Mouse (Mus musculus): Measurements from ENCODE around the gene Pgam5.

The Pgam5 gene

DNA sequence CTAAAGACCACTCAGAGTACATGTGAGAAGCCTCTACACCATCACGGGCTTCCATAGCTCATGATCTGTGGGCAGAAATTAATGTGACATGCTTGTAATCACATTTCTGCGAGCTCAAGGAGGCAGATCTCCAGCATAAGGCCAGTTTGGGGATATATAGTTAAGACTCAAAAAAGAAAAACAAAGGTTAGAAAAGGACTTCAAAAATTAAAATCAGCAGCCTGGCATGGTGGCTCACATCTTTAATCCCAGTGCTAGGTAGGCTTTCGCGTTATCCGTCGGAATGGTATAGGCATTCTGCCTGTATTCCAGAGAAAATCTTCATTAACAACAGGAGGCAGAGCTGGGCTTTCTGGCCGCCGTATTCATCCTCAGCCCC is 39.3 kb downstream of the Pgam5 start:
- DNase-seq (ENCODE audit: low read depth), result no peak

DNA sequence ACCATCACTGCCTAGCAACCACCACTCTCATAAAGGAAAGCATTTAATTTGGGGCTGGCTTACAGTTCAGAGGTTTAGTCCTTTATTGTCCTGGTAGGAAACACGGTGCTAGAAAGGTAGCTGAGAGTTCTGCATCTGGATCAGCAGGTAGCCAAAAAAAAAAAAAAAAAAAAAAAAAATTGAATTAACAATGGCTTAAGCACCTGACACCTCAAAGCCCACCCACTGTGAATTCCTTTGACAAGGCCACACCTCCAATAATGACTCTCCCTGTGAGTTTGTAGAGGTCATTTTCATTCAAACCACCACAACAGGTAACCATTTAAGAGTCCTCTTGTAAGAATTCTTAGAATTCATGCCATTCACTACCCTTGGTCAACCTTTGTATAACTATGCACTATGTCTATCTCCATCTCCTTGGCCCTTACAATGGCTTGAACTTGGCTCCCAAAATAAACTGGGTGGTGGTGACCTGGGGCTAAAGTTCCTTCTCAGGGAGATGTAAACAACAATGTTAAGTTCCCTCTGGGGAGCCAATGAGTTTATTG is 42.3 kb downstream of the Pgam5 start:
- no peak for DNase-seq (ENCODE audit: low read depth)

DNA sequence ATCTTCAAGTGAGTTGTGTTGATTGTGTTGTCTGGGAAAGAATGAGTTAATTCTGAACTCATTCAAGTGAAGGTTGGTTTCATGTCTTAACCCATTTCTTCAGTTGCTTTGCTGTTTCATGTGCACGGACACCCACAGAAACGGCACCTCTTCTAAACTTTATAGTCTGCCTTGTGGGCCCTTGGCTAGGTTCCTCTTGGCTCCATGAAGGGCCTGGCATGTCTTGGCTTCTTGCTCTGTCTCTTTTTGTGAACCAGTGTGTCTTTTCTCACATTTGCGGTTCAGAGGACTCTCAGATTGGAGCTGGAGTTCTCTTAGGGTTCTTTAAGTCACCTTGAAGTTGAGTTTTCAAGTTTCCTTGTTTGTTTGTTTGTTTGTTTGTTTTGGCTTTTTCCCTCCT is 44.7 kb downstream of the Pgam5 start:
- no peak for DNase-seq (ENCODE audit: low read depth)

DNA sequence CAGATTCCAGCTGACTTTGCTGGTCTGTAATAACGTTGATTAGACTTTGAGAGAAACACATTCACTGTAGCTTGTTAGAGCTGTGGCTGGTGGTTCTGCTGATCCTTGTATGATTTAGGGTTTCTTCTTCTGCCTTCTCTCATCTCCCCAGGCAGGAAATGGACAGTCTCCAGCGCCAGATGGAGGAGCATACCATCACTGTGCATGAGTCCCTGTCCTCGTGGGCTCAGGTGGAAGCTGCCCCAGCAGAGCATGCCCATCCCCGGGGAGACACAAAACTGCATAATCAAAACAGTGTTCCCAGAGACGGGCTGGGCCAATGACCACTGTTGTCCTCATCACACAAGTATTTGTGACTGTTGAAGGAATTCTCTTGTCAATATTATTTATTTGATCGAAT is 47.0 kb downstream of the Pgam5 start:
- no peak for DNase-seq (ENCODE audit: low read depth)

DNA sequence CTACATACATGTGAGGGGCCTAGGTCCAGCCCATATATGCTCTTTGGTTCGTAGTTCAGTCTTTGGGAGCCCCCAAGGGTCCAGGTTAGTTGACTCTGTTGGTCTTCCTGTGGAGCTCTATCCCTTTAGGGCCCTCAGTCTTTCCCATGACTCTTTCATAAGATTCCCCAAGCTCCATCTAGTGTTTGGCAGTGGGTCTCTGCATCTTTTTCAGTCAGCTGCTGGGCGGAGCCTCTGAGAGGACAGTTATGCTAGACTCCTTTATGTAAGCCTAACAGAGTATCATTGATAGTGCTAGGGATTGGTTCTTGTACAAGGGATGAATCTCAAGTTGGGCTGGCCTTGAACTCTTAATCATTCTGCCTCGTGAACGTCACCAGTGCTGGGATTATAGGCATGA is 49.4 kb downstream of the Pgam5 start:
- DNase-seq (ENCODE audit: low read depth), result no peak

DNA sequence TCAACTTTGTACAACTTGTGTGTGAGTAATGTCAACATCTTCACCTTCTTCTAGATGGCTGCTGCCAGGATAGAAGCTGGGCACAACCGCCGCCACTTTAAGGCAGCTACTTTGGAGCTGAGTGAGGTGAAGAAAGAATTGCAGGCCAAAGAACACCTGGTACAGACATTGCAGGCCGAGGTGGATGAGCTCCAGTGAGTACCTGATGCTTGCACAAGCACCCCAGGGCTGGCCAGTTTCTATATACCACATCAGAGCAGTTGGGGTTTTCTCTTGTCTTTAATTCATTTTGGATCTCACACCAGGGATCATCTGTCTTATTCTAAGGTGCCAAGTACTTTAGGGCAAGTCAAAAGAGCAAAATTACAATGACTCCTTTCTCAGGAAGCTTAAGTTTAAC is 52.9 kb downstream of the Pgam5 start:
- no peak for DNase-seq (ENCODE audit: low read depth)

DNA sequence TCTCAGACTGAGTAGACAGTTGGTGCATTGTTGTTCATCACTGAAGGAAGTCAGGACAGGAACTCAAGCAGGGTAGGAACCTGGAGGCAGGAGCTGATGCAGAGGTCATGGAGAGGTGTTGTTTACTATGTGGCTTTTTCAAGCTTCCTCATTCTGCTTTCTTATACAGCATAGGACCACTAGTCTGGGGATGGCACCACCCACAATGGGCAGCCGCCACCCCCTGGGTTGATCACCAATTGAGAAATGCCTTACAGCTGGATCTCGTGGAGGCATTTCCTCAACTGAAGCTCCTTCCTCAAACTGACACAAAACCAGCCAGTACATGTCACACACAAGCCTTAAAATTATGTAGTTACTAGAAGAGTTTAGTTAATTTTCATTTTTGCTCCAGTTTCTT is 58.4 kb downstream of the Pgam5 start:
- DNase-seq (ENCODE audit: low read depth), result no peak

Data from fibroblast of lung, adult 2 months (primary cell).